Mouse (Mus musculus) right cerebral cortex, postnatal 10 days (tissue): ENCODE data around the gene Vav1.

Source experiments
- DNase-seq, 2 experiments: peaks; one replicate each; pipeline ENCODE4 v3.0.0; 2021; ENCODE audit warnings: low spot score in 2 of 2

Vav1 gene

DNA sequence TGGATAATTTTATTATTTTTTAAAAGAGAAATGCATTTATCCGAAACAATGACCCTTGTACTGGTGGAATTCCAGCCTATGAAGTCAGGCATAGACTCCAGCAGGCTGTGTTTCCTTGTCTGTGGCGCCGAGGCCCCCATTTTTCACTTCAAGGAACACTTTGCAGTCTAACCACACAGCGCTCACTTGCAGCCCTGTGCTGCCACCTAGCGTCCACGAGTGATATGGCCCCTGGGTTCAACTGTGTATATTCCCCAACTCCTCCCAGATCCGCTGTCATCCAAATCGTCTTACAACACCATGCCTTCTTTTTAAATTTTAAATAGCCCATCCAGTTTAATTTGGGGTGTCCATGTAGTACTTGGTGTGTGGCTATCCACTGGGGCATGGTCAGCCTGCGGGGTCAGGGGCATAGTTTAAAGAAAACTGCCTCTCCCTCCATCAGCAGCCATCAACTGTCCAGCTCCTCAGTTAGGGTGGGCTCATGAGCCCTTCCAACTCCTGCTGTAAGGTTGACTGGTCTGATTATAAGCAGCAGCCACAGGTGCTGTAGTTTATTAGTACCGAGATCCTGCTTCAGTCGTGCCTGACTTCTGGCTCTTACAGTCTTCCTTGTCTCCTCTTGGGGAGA lies 56.9 kb downstream of the Vav1 start:
- peak; percentile 93 to 94 for DNase-seq

DNA sequence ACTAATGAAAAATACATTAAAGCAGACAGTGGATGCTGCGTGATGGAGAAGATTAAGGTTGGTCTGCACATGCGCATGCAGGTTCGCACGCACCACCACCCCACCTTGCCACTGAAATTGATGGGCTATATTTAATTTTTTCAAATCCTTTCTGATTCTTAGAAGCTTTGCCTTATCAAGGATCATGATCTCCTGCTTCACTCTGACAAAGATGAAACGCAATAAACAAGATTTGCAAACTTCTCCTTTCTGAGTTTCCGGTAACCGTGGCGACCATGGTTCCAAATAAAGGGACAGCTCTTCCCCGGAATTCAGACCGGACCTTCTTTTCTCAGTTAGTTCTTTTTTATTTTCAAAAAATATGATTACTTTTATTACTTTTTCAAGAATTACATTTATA lies 59.1 kb downstream of the Vav1 start:
- peak in 1 of 2 experiments; percentile 46 for DNase-seq

DNA sequence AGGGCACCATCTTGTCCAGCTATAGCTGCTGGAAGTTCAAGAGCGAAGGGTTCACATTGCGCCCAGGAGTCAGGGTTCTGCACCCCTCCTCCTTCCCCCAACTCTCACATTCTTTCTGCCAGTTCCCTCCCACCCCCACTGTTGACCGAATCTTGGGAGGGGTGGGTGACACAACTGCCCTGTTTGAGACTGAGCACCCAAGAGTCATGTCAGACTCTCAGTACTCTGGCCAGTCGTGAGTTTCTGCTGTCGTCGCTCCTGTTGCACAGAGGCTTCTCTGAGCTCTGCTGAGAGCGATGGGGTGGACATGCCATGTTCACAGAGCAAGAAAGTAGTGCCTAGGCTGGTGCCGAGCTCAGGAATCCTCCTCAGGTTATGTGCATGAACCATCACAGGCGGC lies 60.4 kb downstream of the Vav1 start:
- DNase-seq = no peak

DNA sequence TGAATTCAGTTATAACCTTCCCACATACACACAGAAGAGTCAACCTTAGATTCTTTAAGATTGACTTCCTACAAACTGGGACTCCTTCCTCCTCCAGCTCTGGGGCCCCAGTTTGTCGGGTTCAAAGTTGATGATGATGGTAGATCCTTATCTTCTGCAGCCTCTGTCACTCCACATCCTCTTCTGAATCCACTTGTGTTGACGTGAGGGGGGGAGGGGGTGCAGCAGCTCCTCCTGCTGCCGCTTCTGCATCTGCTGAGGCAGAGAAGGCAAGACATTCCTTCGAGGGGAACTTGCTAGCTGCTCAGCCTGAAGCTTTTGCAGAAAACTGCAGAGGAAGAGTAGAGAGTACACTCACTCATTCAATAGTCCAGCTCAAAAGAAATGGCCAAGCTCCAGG lies 62.7 kb downstream of the Vav1 start:
- DNase-seq = peak in 1 of 2 experiments; percentile 20

DNA sequence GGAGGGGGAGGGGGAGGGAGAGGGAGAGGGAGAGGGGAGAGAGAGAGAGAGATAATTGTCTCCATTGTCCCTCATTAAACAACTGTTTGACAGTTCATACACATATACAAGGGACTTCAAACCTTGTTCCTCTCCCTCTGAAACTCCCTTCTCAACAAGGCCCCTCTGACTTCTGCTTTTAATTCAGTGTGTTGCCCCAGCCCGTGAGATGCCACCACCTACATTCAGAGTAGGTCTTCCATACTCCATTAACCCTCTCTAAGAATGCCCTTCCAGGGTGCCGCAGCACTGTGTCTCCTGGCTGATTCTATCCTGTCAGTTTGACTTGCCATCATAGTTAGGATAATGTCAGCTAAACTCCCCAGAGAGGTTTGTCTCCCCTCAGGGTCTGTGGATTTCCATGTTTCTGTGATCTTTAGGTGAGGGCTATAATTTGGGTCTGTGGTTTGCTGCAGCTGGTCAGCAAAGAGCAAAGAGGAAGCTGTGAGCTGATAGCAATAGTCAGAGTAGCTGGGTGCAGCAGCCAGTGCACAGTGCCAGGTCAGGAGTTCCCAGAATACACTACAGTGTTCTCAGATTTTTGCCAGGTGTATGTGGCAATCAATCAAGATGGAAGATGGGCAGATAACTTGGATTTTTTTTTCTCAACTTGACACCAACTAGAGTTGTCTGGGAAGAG lies 65.3 kb downstream of the Vav1 start:
- DNase-seq = peak in 1 of 2 experiments; percentile 20

DNA sequence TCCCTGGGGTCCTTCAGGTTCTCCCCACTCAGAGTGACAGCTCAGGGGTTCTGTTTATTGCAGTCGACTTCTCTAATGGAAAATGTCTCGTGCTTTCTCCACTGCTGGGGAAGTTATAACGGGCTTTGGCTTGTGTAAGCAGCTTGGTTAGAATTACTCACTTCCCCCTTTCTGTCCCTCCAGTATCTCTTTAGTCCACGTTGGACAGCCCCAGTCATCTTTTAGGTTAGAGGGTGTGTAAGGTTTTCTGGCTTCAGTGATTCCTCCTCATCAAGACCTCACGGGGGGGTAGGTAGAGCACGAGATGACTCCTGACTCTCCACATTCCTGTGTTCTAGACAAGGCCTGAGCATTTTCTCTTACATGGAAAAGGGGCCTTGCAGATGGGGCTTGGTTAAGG lies 68.1 kb downstream of the Vav1 start:
- DNase-seq = peak in 1 of 2 experiments; percentile 15

DNA sequence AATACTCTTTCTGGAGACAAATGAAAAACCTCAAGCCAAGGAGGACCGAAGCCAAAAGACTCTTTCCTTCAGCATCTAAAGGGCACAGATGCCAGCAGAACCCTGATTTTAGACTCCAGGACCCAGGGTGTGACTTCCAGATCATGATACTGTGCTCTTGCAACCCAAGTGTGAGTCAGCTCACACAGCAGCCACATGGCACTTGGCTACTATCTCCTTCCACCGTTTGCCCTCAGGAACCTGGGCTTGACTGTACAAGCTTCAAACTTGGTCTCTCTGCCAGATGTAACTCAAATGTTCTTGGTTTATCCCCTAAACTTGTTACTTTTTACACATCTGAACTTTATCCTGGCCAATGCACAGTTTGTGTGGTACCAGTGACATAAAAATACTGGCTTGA lies 68.9 kb downstream of the Vav1 start:
- DNase-seq = peak in 1 of 2 experiments; percentile 4

DNA sequence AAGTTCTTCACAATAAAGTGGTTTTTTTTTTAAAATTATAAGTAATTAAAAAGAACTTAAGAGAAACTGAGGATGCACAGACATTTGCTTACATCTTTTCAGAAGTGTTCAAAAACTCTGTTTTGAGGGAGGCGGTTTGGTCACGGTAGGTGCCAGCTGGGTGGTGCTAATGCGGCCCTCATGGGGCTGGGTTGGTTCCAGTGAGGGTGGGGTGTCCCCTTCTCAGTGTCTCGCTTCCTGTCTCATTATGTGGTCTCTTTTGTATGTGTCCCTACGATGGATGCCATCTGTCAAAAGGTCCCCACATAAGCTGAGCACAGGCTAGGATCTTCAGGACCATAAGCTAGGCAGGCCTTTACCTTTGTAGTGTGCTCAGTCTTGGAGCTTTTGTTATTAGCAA lies 70.2 kb downstream of the Vav1 start:
- peak in 1 of 2 experiments; percentile 2 for DNase-seq

DNA sequence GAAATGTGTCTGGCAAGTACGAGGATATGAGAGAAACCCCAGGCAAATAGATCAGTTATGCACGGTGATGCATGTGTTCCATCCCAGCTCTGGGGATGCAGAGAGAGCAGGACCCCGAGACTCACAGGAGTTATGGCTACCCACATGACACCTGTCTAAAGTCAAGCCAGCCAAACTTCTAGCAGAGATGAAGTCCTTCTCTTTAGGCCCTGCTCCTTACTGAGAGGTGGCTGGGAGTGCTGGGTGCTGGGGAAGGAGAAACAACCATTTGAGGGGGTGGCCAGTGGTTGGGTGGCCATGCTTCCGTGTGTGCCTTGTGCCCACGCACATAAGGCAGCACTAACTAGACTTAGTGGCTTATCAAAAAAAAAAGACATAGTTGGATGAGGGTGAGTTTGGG lies 71.3 kb downstream of the Vav1 start:
- DNase-seq = no peak

DNA sequence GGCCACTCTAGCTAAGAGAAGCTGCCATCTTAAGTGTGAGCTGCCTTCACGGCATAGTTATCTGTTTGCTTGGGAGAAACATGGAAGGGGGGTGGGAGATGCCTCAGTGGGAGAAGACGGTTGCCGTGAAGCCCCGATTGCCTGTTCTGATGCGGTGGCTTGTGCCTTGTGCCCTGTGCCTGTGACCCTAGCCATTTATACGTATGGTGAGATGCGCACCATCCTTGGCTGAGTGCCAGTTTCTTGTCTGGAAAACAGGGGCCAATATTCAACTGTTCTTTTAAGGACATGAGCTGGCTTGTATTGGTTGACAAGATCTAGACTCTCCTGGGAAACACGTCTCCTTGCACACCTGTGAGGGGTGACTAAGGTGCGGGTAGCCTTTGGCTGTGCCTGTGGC lies 72.2 kb downstream of the Vav1 start:
- no peak for DNase-seq

DNA sequence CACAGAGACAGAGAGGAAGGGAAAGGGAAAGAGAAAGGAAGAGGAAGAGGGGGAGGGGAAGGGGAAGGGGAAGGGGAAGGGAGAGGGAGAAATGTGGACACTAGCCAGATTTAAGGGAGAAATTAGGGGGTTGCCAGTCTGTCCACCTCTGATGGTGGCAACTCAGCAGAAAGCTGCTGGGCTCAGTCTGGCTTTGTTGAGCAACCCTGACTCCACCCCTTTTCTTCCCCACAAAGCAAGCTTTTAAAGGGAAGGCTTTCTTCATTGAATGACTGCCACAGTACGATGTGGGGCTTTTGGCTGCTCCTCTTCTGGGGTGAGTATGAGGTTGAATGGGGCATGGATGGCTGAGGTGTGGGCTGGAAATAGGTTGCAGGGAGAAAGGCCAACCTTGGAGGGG lies 79.5 kb downstream of the Vav1 start, which contains the start of gene Adgre1:
TSS of gene Adgre1 (plus strand) at position 251 of the 400 bp plus-strand sequence.
- peak in 1 of 2 experiments; percentile 32 for DNase-seq

DNA sequence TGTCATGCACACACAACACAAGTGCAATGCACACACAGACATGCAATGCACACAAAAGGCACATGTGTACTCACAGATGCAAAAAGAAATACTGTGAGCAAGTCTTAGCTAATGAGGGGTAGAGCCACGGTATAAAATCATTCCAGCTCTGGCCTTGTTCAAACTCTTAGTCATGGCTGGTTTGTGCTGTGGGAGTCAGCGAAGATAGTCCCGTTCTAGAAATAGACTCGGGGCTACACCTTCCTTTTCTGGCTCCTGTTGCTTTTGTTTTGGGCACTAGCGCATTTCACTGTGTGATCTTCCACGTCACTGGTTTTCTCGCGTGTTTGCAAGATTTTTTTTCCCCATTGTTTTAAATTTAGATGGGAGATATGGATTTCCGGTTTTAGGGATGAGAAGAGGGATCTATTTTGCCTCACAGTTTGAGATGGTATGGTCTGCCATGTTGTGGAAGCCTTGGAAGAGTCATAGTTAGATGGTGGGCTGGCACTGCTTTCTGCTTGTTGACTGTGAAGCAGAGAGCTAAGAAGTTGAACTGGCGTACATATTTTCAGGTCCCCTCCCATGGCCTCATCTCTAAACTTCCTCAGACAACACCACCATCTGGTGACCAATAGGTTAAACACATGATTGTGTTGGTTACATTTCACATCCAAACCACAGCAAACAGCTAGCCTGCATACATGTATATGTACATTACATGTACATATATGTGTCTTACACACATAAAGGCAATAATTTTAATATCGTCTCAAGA lies 80.8 kb downstream of the Vav1 start:
- DNase-seq = no peak
